Mouse (Mus musculus): ENCODE data around the gene Fam189a1.

GRCm38 (mm10) chr7:64743610-64744009 is 412.8 kb downstream of the Fam189a1 start:
- TF ChIP-seq BHLHE40 (IDR thresholded peaks at IDR 0.05; ENCODE audit: low read depth, low read length) (no peak), E2F4 (IDR thresholded peaks at IDR 0.05; ENCODE audit: insufficient replicate concordance, low read depth, low read length) (no peak), CHD1 (IDR thresholded peaks at IDR 0.05; ENCODE audit: low read depth, low read length) (no peak), HCFC1 (IDR thresholded peaks at IDR 0.05; ENCODE audit: low read depth, low read length) (no peak), CTCF (conservative IDR thresholded peaks at IDR 0.05 in 1 of 2, IDR thresholded peaks at IDR 0.05 in 1 of 2; ENCODE audit: low read depth in 2 of 2, low read length in 2 of 2) (no peak), SMC3 (IDR thresholded peaks at IDR 0.05; ENCODE audit: low read depth, low read length) (no peak), MAX (IDR thresholded peaks at IDR 0.05; ENCODE audit: low read length) (no peak), MXI1 (IDR thresholded peaks at IDR 0.05; ENCODE audit: low read depth, low read length) (no peak), POLR2A (IDR thresholded peaks at IDR 0.05; ENCODE audit: low read depth, low read length) (no peak), USF1 (IDR thresholded peaks at IDR 0.05; ENCODE audit: low read depth, low read length) (no peak), EP300 (IDR thresholded peaks at IDR 0.05; ENCODE audit: low read length) (no peak), PAX5 (IDR thresholded peaks at IDR 0.05; ENCODE audit: low read length) (no peak)
